Mouse (Mus musculus) lung, postnatal 0 days (tissue): ENCODE measurements at regions not wholly inside any gene's neighbourhood (a gene's known extent, or its start where the extent isn't known, plus 50 kb on each side); places are given as distances from the start of the nearest gene placed in this dataset.

Source experiments
- CTCF ChIP-seq: IDR thresholded peaks from 2 replicates; pipeline ENCODE4 v1.5.1; 2016; ENCODE audit warnings: antibody characterized with exemption, mild to moderate bottlenecking
- EP300 ChIP-seq: IDR thresholded peaks from 2 replicates; pipeline ENCODE4 v1.6.1; 2016; ENCODE audit warnings: antibody characterized with exemption, mild to moderate bottlenecking, control low read depth

DNA sequence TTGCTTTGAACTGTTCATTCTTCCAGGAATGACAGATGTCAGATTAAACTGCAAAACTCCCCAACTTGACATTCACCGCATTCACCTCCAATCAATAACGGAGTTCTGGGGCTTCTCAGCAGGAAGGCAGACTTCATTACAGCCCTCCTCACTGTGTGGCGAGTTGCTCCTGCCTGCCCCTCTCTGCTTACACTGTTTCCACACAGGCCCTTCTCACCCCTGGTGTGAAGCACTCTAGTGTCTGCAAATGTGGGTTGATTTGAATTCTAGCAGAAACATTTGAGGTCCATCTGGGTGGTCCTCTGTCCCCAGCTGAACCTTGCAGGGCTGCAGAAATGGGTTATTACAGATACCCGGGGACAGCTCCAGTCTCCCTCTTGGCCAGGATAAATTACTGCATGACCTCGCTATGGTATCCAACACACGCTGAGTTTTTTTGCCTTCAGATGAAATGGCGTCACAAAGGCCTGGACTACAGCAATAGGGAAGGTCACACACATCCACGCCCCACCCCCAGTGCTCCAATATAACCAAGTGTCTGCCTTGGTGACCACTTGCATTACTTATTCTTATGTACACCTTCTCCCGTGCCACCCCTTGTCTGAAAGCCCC, 145.8 kb downstream of the Rwdd3 start:
- TF ChIP-seq CTCF (no peak), EP300 (no peak)
